Mouse (Mus musculus) MEL (cell line): ENCODE measurements at regions not wholly inside any gene's neighbourhood (a gene's known extent, or its start where the extent isn't known, plus 50 kb on each side); places are given as distances from the start of the nearest gene placed in this dataset.

Source experiments
- DNase-seq: peaks from one replicate; pipeline ENCODE4 v3.0.0; 2011; ENCODE audit warnings: low read depth, low spot score
- H3K27ac ChIP-seq: 2 replicates; pipeline ENCODE4 v1.5.1; 2012; ENCODE audit warnings: low read depth, mild to moderate bottlenecking, control low read depth, low read length, moderate library complexity; ENCODE audit not compliant: control insufficient read depth
- H3K27me3 ChIP-seq, 2 experiments: fragments of 150-350 bp in 1 of 2; sonication (generic) in 1 of 2; 2 replicates each; pipeline ENCODE4 v1.6.1; 2012; ENCODE audit warnings: low read length in 2 of 2, mild to moderate bottlenecking in 2 of 2, improper control_type of control experiment in 1 of 2, moderate library complexity in 1 of 2; ENCODE audit not compliant: insufficient read depth in 2 of 2, control insufficient read depth in 1 of 2
- H3K36me3 ChIP-seq, 2 experiments: 2 replicates each; pipeline ENCODE4 v1.6.1; 2012 to 2014; ENCODE audit warnings: low read length in 2 of 2, improper control_type of control experiment in 1 of 2, inconsistent platforms in 1 of 2, mild to moderate bottlenecking in 1 of 2; ENCODE audit not compliant: insufficient read depth in 2 of 2, control insufficient read depth in 1 of 2
- H3K4me1 ChIP-seq, 2 experiments: fragments of 150-350 bp in 1 of 2; sonication (generic) in 1 of 2; 2 replicates each; pipeline ENCODE4 v1.6.1; 2012; ENCODE audit warnings: low read length in 2 of 2, improper control_type of control experiment in 1 of 2, mild to moderate bottlenecking in 1 of 2; ENCODE audit not compliant: insufficient read depth in 2 of 2, control insufficient read depth in 1 of 2
- H3K4me3 ChIP-seq, 2 experiments: fragments of 150-350 bp in 1 of 2; sonication (generic) in 1 of 2; 2 replicates each; pipeline ENCODE4 v1.5.1; 2012; ENCODE audit warnings: low read depth in 2 of 2, low read length in 2 of 2, mild to moderate bottlenecking in 2 of 2, moderate library complexity in 2 of 2, control low read depth in 1 of 2, improper control_type of control experiment in 1 of 2; ENCODE audit not compliant: control insufficient read depth in 1 of 2, insufficient read depth in 1 of 2
- H3K79me2 ChIP-seq: 2 replicates; pipeline ENCODE4 v1.6.1; 2012; ENCODE audit warnings: mild to moderate bottlenecking, low read length, moderate library complexity; ENCODE audit not compliant: control insufficient read depth, poor library complexity, insufficient read depth
- H3K9ac ChIP-seq: 2 replicates; pipeline ENCODE4 v1.6.1; 2012; ENCODE audit warnings: low read depth, mild to moderate bottlenecking, control low read depth, low read length, moderate library complexity; ENCODE audit not compliant: control insufficient read depth, poor library complexity, severe bottlenecking
- H3K9me3 ChIP-seq: fragments of 150-350 bp; sonication (generic); replicated peaks from 2 replicates; pipeline ENCODE4 v1.6.1; 2012; ENCODE audit warnings: mild to moderate bottlenecking, low read length, improper control_type of control experiment, moderate library complexity; ENCODE audit not compliant: insufficient read depth
- CHD2 ChIP-seq: IDR thresholded peaks from 2 replicates; pipeline ENCODE4 v1.6.1; 2011; ENCODE audit warnings: low read length, improper control_type of control experiment
- CTCF ChIP-seq, 3 experiments: IDR thresholded peaks in 2 of 3; conservative IDR thresholded peaks in 1 of 3; 2 replicates each; pipeline ENCODE4 v1.5.1; 2011 to 2012; ENCODE audit warnings: low read length in 3 of 3, low read depth in 2 of 3, mild to moderate bottlenecking in 2 of 3, improper control_type of control experiment in 1 of 3, inconsistent platforms in 1 of 3, mixed read lengths in 1 of 3, moderate library complexity in 1 of 3; ENCODE audit not compliant: control insufficient read depth in 1 of 3, insufficient read depth in 1 of 3, poor library complexity in 1 of 3, severe bottlenecking in 1 of 3
- E2F4 ChIP-seq: IDR thresholded peaks from 2 replicates; pipeline ENCODE4 v1.6.1; 2011; ENCODE audit warnings: low read depth, low read length, improper control_type of control experiment, borderline replicate concordance
- ELF1 ChIP-seq: IDR thresholded peaks from 2 replicates; pipeline ENCODE4 v1.6.1; 2014; ENCODE audit warnings: low read depth, mild to moderate bottlenecking, inconsistent platforms, low read length, improper control_type of control experiment, moderate library complexity
- EP300 ChIP-seq, 2 experiments: IDR thresholded peaks; 2 replicates each; pipeline ENCODE4 v1.6.1; 2011; ENCODE audit warnings: improper control_type of control experiment in 2 of 2, low read length in 2 of 2, low read depth in 1 of 2, mild to moderate bottlenecking in 1 of 2
- ETS1 ChIP-seq: IDR thresholded peaks from 2 replicates; pipeline ENCODE4 v1.6.1; 2012; ENCODE audit warnings: low read depth, mild to moderate bottlenecking, inconsistent platforms, low read length, improper control_type of control experiment, moderate library complexity
- JUND ChIP-seq: IDR thresholded peaks from 2 replicates; pipeline ENCODE4 v1.6.1; 2011; ENCODE audit warnings: low read depth, mild to moderate bottlenecking, improper control_type of control experiment, low read length
- MAX ChIP-seq: IDR thresholded peaks from 2 replicates; pipeline ENCODE4 v1.6.1; 2011; ENCODE audit warnings: low read length, improper control_type of control experiment
- MEF2A ChIP-seq: IDR thresholded peaks from 2 replicates; pipeline ENCODE4 v1.6.1; 2014; ENCODE audit warnings: low read depth, mild to moderate bottlenecking, inconsistent platforms, low read length, improper control_type of control experiment; ENCODE audit not compliant: poor library complexity, insufficient replicate concordance, severe bottlenecking; ENCODE audit errors: extremely low read depth
- MXI1 ChIP-seq: IDR thresholded peaks from 2 replicates; pipeline ENCODE4 v1.6.1; 2011; ENCODE audit warnings: mild to moderate bottlenecking, low read depth, low read length, improper control_type of control experiment
- MYB ChIP-seq: IDR thresholded peaks from 2 replicates; pipeline ENCODE4 v1.6.1; 2011; ENCODE audit warnings: mild to moderate bottlenecking, low read depth, low read length, improper control_type of control experiment
- NELFE ChIP-seq: IDR thresholded peaks from 2 replicates; pipeline ENCODE4 v1.6.1; 2011; ENCODE audit warnings: low read depth, low read length, improper control_type of control experiment
- NRF1 ChIP-seq: IDR thresholded peaks from 2 replicates; pipeline ENCODE4 v1.6.1; 2014; ENCODE audit warnings: low read depth, mild to moderate bottlenecking, inconsistent platforms, low read length, improper control_type of control experiment, moderate library complexity; ENCODE audit not compliant: poor library complexity, insufficient read depth, severe bottlenecking
- POLR2A ChIP-seq, 2 experiments: IDR thresholded peaks; 2 replicates each; pipeline ENCODE4 v1.6.1; 2011 to 2012; ENCODE audit warnings: low read length in 2 of 2, mild to moderate bottlenecking in 2 of 2, control low read depth in 1 of 2, improper control_type of control experiment in 1 of 2, low read depth in 1 of 2, moderate library complexity in 1 of 2; ENCODE audit not compliant: control insufficient read depth in 1 of 2, insufficient read depth in 1 of 2, poor library complexity in 1 of 2
- POLR2AphosphoS2 ChIP-seq: IDR thresholded peaks from 2 replicates; pipeline ENCODE4 v1.6.1; 2011; ENCODE audit warnings: low read length, improper control_type of control experiment
- RCOR1 ChIP-seq: IDR thresholded peaks from 2 replicates; pipeline ENCODE4 v1.6.1; 2012; ENCODE audit warnings: low read depth, mild to moderate bottlenecking, inconsistent platforms, low read length, improper control_type of control experiment
- SIN3A ChIP-seq: IDR thresholded peaks from 2 replicates; pipeline ENCODE4 v1.6.1; 2012; ENCODE audit warnings: low read length, improper control_type of control experiment, inconsistent platforms
- SMC3 ChIP-seq: IDR thresholded peaks from 2 replicates; pipeline ENCODE4 v1.6.1; 2011; ENCODE audit warnings: low read depth, low read length, improper control_type of control experiment
- TCF12 ChIP-seq: IDR thresholded peaks from 2 replicates; pipeline ENCODE4 v1.6.1; 2014; ENCODE audit warnings: low read depth, mild to moderate bottlenecking, inconsistent platforms, low read length, improper control_type of control experiment, moderate library complexity
- USF1 ChIP-seq: IDR thresholded peaks from 2 replicates; pipeline ENCODE4 v1.6.1; 2014; ENCODE audit warnings: low read depth, mild to moderate bottlenecking, inconsistent platforms, low read length, improper control_type of control experiment, moderate library complexity
- USF2 ChIP-seq, 2 experiments: IDR thresholded peaks; 2 replicates each; pipeline ENCODE4 v1.6.1; 2011 to 2012; ENCODE audit warnings: improper control_type of control experiment in 2 of 2, low read length in 2 of 2, borderline replicate concordance in 1 of 2, inconsistent platforms in 1 of 2, low read depth in 1 of 2, mild to moderate bottlenecking in 1 of 2; ENCODE audit not compliant: insufficient read depth in 1 of 2
- ZKSCAN1 ChIP-seq: IDR thresholded peaks from 2 replicates; pipeline ENCODE4 v1.6.1; 2012; ENCODE audit warnings: low read depth, mild to moderate bottlenecking, inconsistent platforms, low read length, improper control_type of control experiment, moderate library complexity
- ZMIZ1 ChIP-seq: IDR thresholded peaks from 2 replicates; pipeline ENCODE4 v1.6.1; 2012; ENCODE audit warnings: low read depth, mild to moderate bottlenecking, inconsistent platforms, low read length, improper control_type of control experiment, moderate library complexity

GRCm38 (mm10) chr14:111285981-111286380, 388.9 kb upstream of the Slitrk5 start:
- Histone ChIP-seq H3K79me2 (no peaks in the 10 kb centered on the region), H3K4me3 (no peak overlapping the region), H3K27ac (no peak overlapping the region), H3K4me1 (no peaks in the 10 kb centered on the region), H3K27me3 (no peaks in the 10 kb centered on the region), H3K9me3 (no peaks in the 10 kb centered on the region), H3K36me3 (no peaks in the 10 kb centered on the region), H3K9ac (no peak overlapping the region)
- peak; percentile 51 for DNase-seq
- TF ChIP-seq POLR2A (IDR thresholded peaks at IDR 0.05; ENCODE audit: control insufficient read depth in 1 of 2, insufficient read depth in 1 of 2, low read depth in 1 of 2, low read length in 2 of 2, poor library complexity in 1 of 2) (no peak), USF1 (no peak), MXI1 (no peak), RCOR1 (no peak), CHD2 (no peak), JUND (no peak)

GRCm38 (mm10) chr14:111295521-111295920, 379.4 kb upstream of the Slitrk5 start:
- no peaks in the 10 kb centered on the region for H3K27me3 ChIP-seq
- no peaks in the 10 kb centered on the region for H3K79me2 ChIP-seq
- H3K9ac ChIP-seq: no peak overlapping the region
- H3K4me3 ChIP-seq: no peak overlapping the region
- no peaks in the 10 kb centered on the region for H3K9me3 ChIP-seq
- no peak overlapping the region for H3K27ac ChIP-seq
- peaks cover 0 to 5% of the 10 kb centered on the region in 2 experiments; a peak in 2 of 4 replicates for H3K36me3 ChIP-seq
- no peak for DNase-seq
- TF ChIP-seq SIN3A (no peak), NRF1 (no peak), TCF12 (no peak), ZKSCAN1 (no peak), ETS1 (no peak), USF1 (no peak), ZMIZ1 (no peak), MYB (no peak), SMC3 (no peak), MAX (no peak), NELFE (no peak), RCOR1 (no peak), MEF2A (no peak), ELF1 (no peak), CTCF (IDR thresholded peaks at IDR 0.05 in 2 of 3, conservative IDR thresholded peaks at IDR 0.05 in 1 of 3; ENCODE audit: control insufficient read depth in 1 of 3, insufficient read depth in 1 of 3, low read depth in 2 of 3, low read length in 3 of 3, poor library complexity in 1 of 3, severe bottlenecking in 1 of 3) (no peak), E2F4 (no peak), POLR2AphosphoS2 (no peak), EP300 (IDR thresholded peaks at IDR 0.05; ENCODE audit: low read depth in 1 of 2, low read length in 2 of 2) (no peak), USF2 (IDR thresholded peaks at IDR 0.05; ENCODE audit: borderline replicate concordance in 1 of 2, insufficient read depth in 1 of 2, low read depth in 1 of 2, low read length in 2 of 2) (no peak)
- peaks cover 0 to 5% of the 10 kb centered on the region in 2 experiments; a peak in 2 of 4 replicates for H3K4me1 ChIP-seq
